Mouse (Mus musculus) retina, postnatal 7 days (tissue): ENCODE measurements around the gene Ripk4.
A peak's percentile ranks its signal among the peaks of the same experiment; 100 is the strongest.

ENCODE experiments used
- DNase-seq: peaks from one replicate; pipeline ENCODE4 v3.0.0-alpha.2; 2012; ENCODE audit warnings: low read depth, low spot score

Gene Ripk4

GRCm38 (mm10) chr16:97763061-97763989 lies at the start of gene Ripk4:
Gene Ripk4, minus strand, starts transcription at chr16:97763787.
- DNase-seq: no peak

- DNase-seq: no peak
These were observed 45.3 kb upstream of the Ripk4 start for GRCm38 (mm10) chr16:97808881-97809280.

- DNase-seq: no peak
These were observed 42.1 kb upstream of the Ripk4 start for GRCm38 (mm10) chr16:97805646-97806045.

- DNase-seq: peak; percentile 57
These were observed 41.3 kb upstream of the Ripk4 start for GRCm38 (mm10) chr16:97804680-97805547.

GRCm38 (mm10) chr16:97797950-97798869 lies 34.6 kb upstream of the Ripk4 start:
- DNase-seq: no peak

GRCm38 (mm10) chr16:97797212-97797611 lies 33.6 kb upstream of the Ripk4 start:
- no peak for DNase-seq

- no peak for DNase-seq
These were observed 30.7 kb upstream of the Ripk4 start for GRCm38 (mm10) chr16:97794256-97794655.

- DNase-seq: no peak
These were observed 19.5 kb upstream of the Ripk4 start for GRCm38 (mm10) chr16:97783057-97783456.

- DNase-seq: peak; percentile 36
These were observed 14.9 kb upstream of the Ripk4 start for GRCm38 (mm10) chr16:97778353-97779025.

GRCm38 (mm10) chr16:97766501-97766900 lies 2.9 kb upstream of the Ripk4 start:
- DNase-seq: no peak

GRCm38 (mm10) chr16:97764626-97765025 lies 1.0 kb upstream of the Ripk4 start:
- DNase-seq: no peak

GRCm38 (mm10) chr16:97763990-97764340 lies 378 bp upstream of the Ripk4 start:
- DNase-seq: no peak

GRCm38 (mm10) chr16:97761782-97762181 lies 1.8 kb downstream of the Ripk4 start:
- DNase-seq: no peak

GRCm38 (mm10) chr16:97759681-97760080 lies 3.9 kb downstream of the Ripk4 start:
- no peak for DNase-seq

GRCm38 (mm10) chr16:97758288-97758687 lies 5.3 kb downstream of the Ripk4 start:
- no peak for DNase-seq

- DNase-seq: no peak
These were observed 7.1 kb downstream of the Ripk4 start for GRCm38 (mm10) chr16:97756460-97756859.

- DNase-seq: no peak
These were observed 11.2 kb downstream of the Ripk4 start for GRCm38 (mm10) chr16:97752316-97752941.

GRCm38 (mm10) chr16:97751884-97752283 lies 11.7 kb downstream of the Ripk4 start:
- DNase-seq: no peak

GRCm38 (mm10) chr16:97748421-97748820 lies 15.2 kb downstream of the Ripk4 start:
- no peak for DNase-seq

GRCm38 (mm10) chr16:97738030-97738429 lies 25.6 kb downstream of the Ripk4 start:
- DNase-seq: no peak
